Mouse (Mus musculus) liver, embryonic 16.5 days (tissue): Measurements from ENCODE around the gene Hist1h2ah. TPM values are rescaled to one million over a fixed set of nuclear protein-coding genes. Genes with fewer than 3 reads are reported as not detected.
A peak's percentile ranks its signal among the peaks of the same experiment; 100 is the strongest.
"Not testable (repeated sequence)": the region's sequence is repeated elsewhere in the genome, so short reads cannot be mapped to it uniquely, and the experiment has no call there.

Experiments used
- ATAC-seq: fragments of 200-750 bp; cut with Nextera tagmentation; 2 replicates; pipeline ENCODE4 v1.8.0; 2017; ENCODE audit warnings: low read depth, mild to moderate bottlenecking, moderate number of reproducible peaks, moderate library complexity
- H3K27ac ChIP-seq: fragments of 300-500 bp; sonication (generic); 2 replicates; pipeline ENCODE4 v1.5.1; 2014; ENCODE audit warnings: mild to moderate bottlenecking, low read length
- H3K27me3 ChIP-seq: fragments of 300-500 bp; sonication (generic); 2 replicates; pipeline ENCODE4 v1.6.1; 2014; ENCODE audit warnings: low read depth, low read length, mixed read lengths; ENCODE audit not compliant: control insufficient read depth, insufficient read depth
- H3K36me3 ChIP-seq: fragments of 300-500 bp; sonication (generic); 2 replicates; pipeline ENCODE4 v1.6.1; 2014; ENCODE audit warnings: mild to moderate bottlenecking; ENCODE audit not compliant: control insufficient read depth, insufficient read depth
- H3K4me1 ChIP-seq: fragments of 300-500 bp; sonication (generic); 2 replicates; pipeline ENCODE4 v1.6.1; 2014; ENCODE audit warnings: low read depth, low read length, mixed read lengths; ENCODE audit not compliant: control insufficient read depth
- H3K4me2 ChIP-seq: fragments of 300-500 bp; sonication (generic); 2 replicates; pipeline ENCODE4 v1.6.1; 2014; ENCODE audit warnings: low read depth, low read length, mixed read lengths
- H3K4me3 ChIP-seq: fragments of 300-500 bp; sonication (generic); 2 replicates; pipeline ENCODE4 v1.5.1; 2014; ENCODE audit warnings: low read depth, mild to moderate bottlenecking, low read length
- H3K9ac ChIP-seq: fragments of 300-500 bp; sonication (generic); 2 replicates; pipeline ENCODE4 v1.6.1; 2014; ENCODE audit warnings: low read depth, low read length
- H3K9me3 ChIP-seq: fragments of 300-500 bp; sonication (generic); replicated peaks from 2 replicates; pipeline ENCODE4 v1.6.1; 2016; ENCODE audit warnings: low read length; ENCODE audit not compliant: control insufficient read depth
- whole genome bisulfite sequencing: fragments of 180-500 bp; shearing (Covaris S2); extraction: QIAGEN DNeasy Blood & Tissue Kit; methylation state at CpG from one replicate; pipeline ENCODE4 v1.1.7; 2014; ENCODE audit not compliant: insufficient replicate concordance; 5-methylcytosine and 5-hydroxymethylcytosine counted together
- polyA plus RNA-seq: library from polyadenylated mRNA; unstranded; fragments of >200 nt; fragmentation: Nextera tagmentation; extraction: Ambion mirVana; gene quantifications from 2 replicates; pipeline ENCODE4 v1.2.1, GENCODE M21; 2015

Hist1h2ah gene
- polyA plus RNA-seq, 1 experiment from 2014 or later, result 13.7 TPM

- no peak for ATAC-seq
- Histone ChIP-seq H3K4me2 (no peak overlapping the region), H3K27ac (no peak overlapping the region), H3K36me3 (no peaks in the 10 kb centered on the region), H3K9ac (no peak overlapping the region), H3K4me1 (peaks cover 31% of the 10 kb centered on the region), H3K9me3 (no peaks in the 10 kb centered on the region), H3K27me3 (no peaks in the 10 kb centered on the region), H3K4me3 (no peak overlapping the region)
- 62% methylated on average over 2 of the region's 2 CpGs for WGBS
These were observed 13.7 kb upstream of the Hist1h2ah start for GRCm38 (mm10) chr13:22049041-22049440.

GRCm38 (mm10) chr13:22045311-22045710, 9.9 kb upstream of the Hist1h2ah start:
- Histone ChIP-seq H3K27me3 (no peaks in the 10 kb centered on the region), H3K27ac (peak overlapping the region; percentile 45), H3K9ac (peak overlapping the region; percentile 68), H3K4me2 (peak overlapping the region; percentile 67; the same call in 1 of the 2 replicates), H3K36me3 (no peaks in the 10 kb centered on the region), H3K9me3 (no peaks in the 10 kb centered on the region), H3K4me1 (peaks cover 28% of the 10 kb centered on the region), H3K4me3 (peak overlapping the region; percentile 9; the same call in 1 of the 2 replicates)
- 35% methylated on average over 2 of the region's 2 CpGs for WGBS
- ATAC-seq, result no peak

- no peak for ATAC-seq
- peak overlapping the region; percentile 68 for H3K9ac ChIP-seq
- peak overlapping the region; percentile 95 for H3K27ac ChIP-seq
- WGBS, result 85% methylated on average over 6 of the region's 6 CpGs
- H3K36me3 ChIP-seq, result no peaks in the 10 kb centered on the region
- peak overlapping the region; percentile 67 for H3K4me2 ChIP-seq
- H3K27me3 ChIP-seq, result no peaks in the 10 kb centered on the region
- peak overlapping the region; percentile 56 for H3K4me3 ChIP-seq
- peaks cover 28% of the 10 kb centered on the region for H3K4me1 ChIP-seq
- H3K9me3 ChIP-seq, result no peaks in the 10 kb centered on the region
These were observed 9.2 kb upstream of the Hist1h2ah start for GRCm38 (mm10) chr13:22044432-22045155.

GRCm38 (mm10) chr13:22043503-22044431, 8.4 kb upstream of the Hist1h2ah start:
- Histone ChIP-seq H3K4me2 (peak overlapping the region; percentile 67), H3K9me3 (no peaks in the 10 kb centered on the region), H3K4me1 (peaks cover 24% of the 10 kb centered on the region), H3K27me3 (no peaks in the 10 kb centered on the region), H3K36me3 (no peaks in the 10 kb centered on the region), H3K27ac (peak overlapping the region; percentile 95), H3K9ac (peak overlapping the region; percentile 68), H3K4me3 (peak overlapping the region; percentile 56)
- peak; percentile 7 for ATAC-seq
- under 1% methylated on average over 9 of the region's 14 CpGs for WGBS

GRCm38 (mm10) chr13:22042568-22043502, 7.5 kb upstream of the Hist1h2ah start, which contains the start of the genes Hist1h2ag and Hist1h2bj:
Gene Hist1h2ag (minus strand): TSS chr13:22042944.
Gene Hist1h2bj (plus strand): TSS chr13:22043214.
- ATAC-seq, result peak; percentile 77
- peaks cover 28% of the 10 kb centered on the region for H3K4me1 ChIP-seq
- peak within 1 kb of the TSS; percentile 60 for H3K4me3 ChIP-seq

GRCm38 (mm10) chr13:22041651-22042567, 6.5 kb upstream of the Hist1h2ah start:
- peak overlapping the region; percentile 60 for H3K4me3 ChIP-seq
- WGBS, result 3% methylated on average over 13 of the region's 13 CpGs

More at GRCm38 (mm10) chr13:22042568-22043502, 7.5 kb upstream of the Hist1h2ah start, which contains the start of the genes Hist1h2ag and Hist1h2bj:
- Histone ChIP-seq H3K27ac (peak within 1 kb of the TSS; percentile 97), H3K4me2 (peak within 1 kb of the TSS; percentile 68), H3K9ac (peak within 1 kb of the TSS; percentile 68)
- under 1% methylated on average over 34 of the region's 80 CpGs for WGBS
- H3K27me3 ChIP-seq, H3K36me3 ChIP-seq, H3K9me3 ChIP-seq: not testable (repeated sequence)

GRCm38 (mm10) chr13:22041142-22041536, 5.8 kb upstream of the Hist1h2ah start, which contains the start of gene Hist1h4i:
Gene Hist1h4i (minus strand): TSS chr13:22041362.
- under 1% methylated on average over 21 of the region's 27 CpGs for WGBS
- H3K9me3 ChIP-seq, H3K36me3 ChIP-seq, H3K27me3 ChIP-seq: not testable (repeated sequence)
- peak within 1 kb of the TSS; percentile 60 for H3K4me3 ChIP-seq
- peak within 1 kb of the TSS; percentile 68 for H3K4me2 ChIP-seq
- H3K4me1 ChIP-seq, result peaks cover 42% of the 10 kb centered on the region
- peak; percentile 53 for ATAC-seq
- H3K27ac ChIP-seq, result peak within 1 kb of the TSS; percentile 97
- peak within 1 kb of the TSS; percentile 60 for H3K9ac ChIP-seq

More at GRCm38 (mm10) chr13:22041651-22042567, 6.5 kb upstream of the Hist1h2ah start:
- Histone ChIP-seq H3K27me3 (no peaks in the 10 kb centered on the region), H3K36me3 (no peaks in the 10 kb centered on the region), H3K9me3 (no peaks in the 10 kb centered on the region), H3K9ac (peak overlapping the region; percentile 60), H3K4me2 (peak overlapping the region; percentile 68), H3K27ac (peak overlapping the region; percentile 97), H3K4me1 (peaks cover 36% of the 10 kb centered on the region)
- ATAC-seq, result no peak
